Mouse (Mus musculus): Measurements from ENCODE around the gene Lbhd2. TPM values are rescaled to one million over a fixed set of nuclear protein-coding genes. Genes with fewer than 3 reads are reported as not detected.

Gene Lbhd2
- total and polyA plus RNA-seq, 3 experiments, result not detected

- H3K4me2 ChIP-seq (ENCODE audit: insufficient read depth, low read depth, poor library complexity, severe bottlenecking), result peak overlapping the region; percentile 79
- in situ Hi-C loops (cut with MboI; ENCODE audit: low pct_ligation_motif_present, low pct_unique_long_range_greater_than_20kb, low sequenced_read_pairs) (loop anchor here (5.0 kb wide), 1 partner anchor 33 kb away; no protein-coding TSS in a partner anchor), dilution Hi-C loops (cut with MboI; ENCODE audit: extremely low pct_ligation_motif_present, extremely low pct_unique_long_range_greater_than_20kb, low sequenced_read_pairs) (no loop called here)
- H3K4me1 ChIP-seq (ENCODE audit: control insufficient read depth in 1 of 2, insufficient read depth in 2 of 2), result peaks cover 9 to 55% of the 10 kb centered on the region in 2 experiments
- peaks cover 56% of the 10 kb centered on the region for H3K27me3 ChIP-seq (replicated peaks)
- DNase-seq (ENCODE audit: extremely low read depth), result no peak
- peak overlapping the region; percentile 52 for H3K9ac ChIP-seq (ENCODE audit: insufficient read depth, low read depth)
- no peaks in the 10 kb centered on the region for H3K36me3 ChIP-seq (replicated peaks in 1 of 2; ENCODE audit: control insufficient read depth in 1 of 2, insufficient read depth in 1 of 2, low read length in 1 of 2)
- H3K4me3 ChIP-seq (replicated peaks in 1 of 3; ENCODE audit: low read depth in 2 of 3, low read length in 2 of 3, poor library complexity in 1 of 3), result peak overlapping the region; percentile 34 to 54 (median 49)
- TF ChIP-seq NELFE (IDR thresholded peaks at IDR 0.05; ENCODE audit: low read depth, low read length) (peak; percentile 41; the same call in 1 of the 2 replicates), UBTF (IDR thresholded peaks at IDR 0.05; ENCODE audit: low read depth, low read length) (no peak; the same call in 1 of the 2 replicates), MYC (IDR thresholded peaks at IDR 0.05; ENCODE audit: low read depth, low read length) (0 out of 2 replicates have a peak, but pooled peaks have one; percentile 42), ELF1 (IDR thresholded peaks at IDR 0.05; ENCODE audit: low read depth, low read length) (0 out of 2 replicates have a peak, but pooled peaks have one; percentile 5), NRF1 (IDR thresholded peaks at IDR 0.05; ENCODE audit: low read depth, low read length) (peak; percentile 87), MAX (IDR thresholded peaks at IDR 0.05; ENCODE audit: low read length) (peak; percentile 61), BHLHE40 (IDR thresholded peaks at IDR 0.05; ENCODE audit: low read depth, low read length) (peak; percentile 9; the same call in 1 of the 2 replicates), GABPA (IDR thresholded peaks at IDR 0.05; ENCODE audit: insufficient replicate concordance, low read depth, low read length) (no peak), ZNF384 (IDR thresholded peaks at IDR 0.05; ENCODE audit: low read depth, low read length) (no peak), POLR2A (IDR thresholded peaks at IDR 0.05; ENCODE audit: low read depth, low read length) (peak; percentile 42; the same call in 1 of the 2 replicates)
- H3K9me3 ChIP-seq (replicated peaks; ENCODE audit: low read length), result peaks cover 8% of the 10 kb centered on the region
- no peak overlapping the region for H3K27ac ChIP-seq (ENCODE audit: insufficient read depth, low read depth)
- no peaks in the 10 kb centered on the region for H3K79me2 ChIP-seq (replicated peaks; ENCODE audit: control insufficient read depth, extremely low read depth, insufficient read depth, poor library complexity, severe bottlenecking)
These were observed 22.6 kb downstream of the Lbhd2 start for GRCm38 (mm10) chr12:111428961-111429911.

GRCm38 (mm10) chr12:111430049-111430867 is 23.6 kb downstream of the Lbhd2 start:
- no peak for DNase-seq (ENCODE audit: extremely low read depth)
- H3K4me1 ChIP-seq (ENCODE audit: control insufficient read depth in 1 of 2, insufficient read depth in 2 of 2), result peaks cover 19 to 65% of the 10 kb centered on the region in 2 experiments
- H3K27ac ChIP-seq (ENCODE audit: insufficient read depth, low read depth), result no peak overlapping the region
- H3K9me3 ChIP-seq (replicated peaks; ENCODE audit: low read length), result peaks cover 8% of the 10 kb centered on the region
- peak overlapping the region; percentile 79 for H3K4me2 ChIP-seq (ENCODE audit: insufficient read depth, low read depth, poor library complexity, severe bottlenecking)
- dilution Hi-C loops (cut with MboI; ENCODE audit: extremely low pct_ligation_motif_present, extremely low pct_unique_long_range_greater_than_20kb, low sequenced_read_pairs), result no loop called here
- H3K4me3 ChIP-seq (replicated peaks in 1 of 3; ENCODE audit: low read depth in 2 of 3, low read length in 2 of 3, poor library complexity in 1 of 3), result peak overlapping the region; percentile 19 to 54 (median 29)
- H3K9ac ChIP-seq (ENCODE audit: insufficient read depth, low read depth), result peak overlapping the region; percentile 52; the same call in 1 of the 2 replicates
- H3K79me2 ChIP-seq (replicated peaks; ENCODE audit: control insufficient read depth, extremely low read depth, insufficient read depth, poor library complexity, severe bottlenecking), result no peaks in the 10 kb centered on the region
- TF ChIP-seq NELFE (IDR thresholded peaks at IDR 0.05; ENCODE audit: low read depth, low read length), result no peak
- TF ChIP-seq MYC (IDR thresholded peaks at IDR 0.05; ENCODE audit: low read depth, low read length), result no peak
- no peak; the same call in 1 of the 2 replicates for TF ChIP-seq UBTF (IDR thresholded peaks at IDR 0.05; ENCODE audit: low read depth, low read length)
- no peak for TF ChIP-seq CTCF (conservative IDR thresholded peaks at IDR 0.05 in 1 of 2, IDR thresholded peaks at IDR 0.05 in 1 of 2; ENCODE audit: low read depth in 2 of 2, low read length in 2 of 2)
- no peak for TF ChIP-seq BHLHE40 (IDR thresholded peaks at IDR 0.05; ENCODE audit: low read depth, low read length)
- no peaks in the 10 kb centered on the region for H3K36me3 ChIP-seq (replicated peaks in 1 of 2; ENCODE audit: control insufficient read depth in 1 of 2, insufficient read depth in 1 of 2, low read length in 1 of 2)
- in situ Hi-C loops (cut with MboI; ENCODE audit: low pct_ligation_motif_present, low pct_unique_long_range_greater_than_20kb, low sequenced_read_pairs), result no loop called here
- H3K27me3 ChIP-seq (replicated peaks), result peaks cover 53% of the 10 kb centered on the region
